Mouse (Mus musculus) liver, adult (tissue): ENCODE results near the gene Map3k9.

Source experiments
- GATA4 ChIP-seq: IDR thresholded peaks from 2 replicates; pipeline ENCODE4 v1.6.1; 2014; ENCODE audit warnings: mild to moderate bottlenecking, low read length; ENCODE audit not compliant: insufficient replicate concordance

The Map3k9 gene

DNA sequence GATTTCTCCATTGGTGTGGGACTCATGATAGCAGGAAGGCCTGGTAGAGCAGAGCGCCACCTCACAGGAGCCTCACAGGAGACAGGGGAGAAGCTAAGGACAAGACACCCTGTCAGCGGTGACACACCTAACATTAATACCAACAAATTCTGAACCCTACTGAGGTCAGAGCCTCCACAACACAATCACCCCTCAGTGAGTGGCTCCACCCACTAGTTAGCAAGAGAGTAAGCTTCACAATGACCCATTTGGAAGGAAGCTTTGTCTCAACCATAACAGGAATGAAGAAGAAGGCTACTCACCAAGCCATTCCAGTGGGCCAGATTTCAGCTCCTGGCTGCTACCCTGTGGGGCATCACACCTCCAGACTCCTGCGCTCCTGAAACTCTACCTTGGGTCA is 22.0 kb upstream of the Map3k9 start:
- TF ChIP-seq GATA4: no peak

DNA sequence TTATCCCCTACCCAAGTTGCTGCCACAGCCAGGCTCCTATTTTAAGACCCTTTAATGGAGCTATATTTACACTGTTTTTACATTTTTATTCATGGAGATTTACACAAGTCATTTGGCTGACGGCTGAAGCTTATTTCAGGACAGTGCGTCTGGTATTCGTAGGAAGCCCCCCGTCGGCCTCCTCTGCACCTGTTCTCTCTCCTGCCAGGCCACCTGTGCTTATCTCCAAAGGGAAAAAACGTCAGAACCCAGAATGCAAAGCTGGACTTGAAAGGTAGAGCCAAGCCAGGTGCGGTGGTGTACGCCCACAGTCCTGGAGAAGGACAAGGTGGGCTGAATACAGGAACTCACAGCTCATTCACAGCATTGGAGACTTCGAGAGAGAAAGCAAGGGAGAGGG is 20.2 kb upstream of the Map3k9 start:
- no peak for TF ChIP-seq GATA4

DNA sequence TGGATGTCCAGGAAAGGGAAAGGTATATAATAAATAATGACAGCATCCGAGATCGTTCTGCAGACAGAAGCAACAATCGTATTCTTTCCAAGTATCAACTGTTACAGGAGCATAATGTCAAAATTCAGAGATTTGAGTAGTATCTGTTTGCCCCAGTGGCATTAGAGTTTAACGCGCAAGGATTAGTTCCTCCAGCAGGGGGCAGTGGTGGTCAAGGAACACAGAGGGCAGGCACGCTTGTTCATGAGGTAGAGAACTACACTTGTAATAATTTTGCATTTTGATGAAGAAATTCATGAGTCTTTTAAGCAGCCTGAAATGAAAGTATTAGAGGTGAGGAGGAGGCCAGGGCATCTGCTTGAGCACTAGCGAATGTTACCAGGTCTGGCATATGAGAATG is 15.6 kb upstream of the Map3k9 start:
- TF ChIP-seq GATA4: no peak

DNA sequence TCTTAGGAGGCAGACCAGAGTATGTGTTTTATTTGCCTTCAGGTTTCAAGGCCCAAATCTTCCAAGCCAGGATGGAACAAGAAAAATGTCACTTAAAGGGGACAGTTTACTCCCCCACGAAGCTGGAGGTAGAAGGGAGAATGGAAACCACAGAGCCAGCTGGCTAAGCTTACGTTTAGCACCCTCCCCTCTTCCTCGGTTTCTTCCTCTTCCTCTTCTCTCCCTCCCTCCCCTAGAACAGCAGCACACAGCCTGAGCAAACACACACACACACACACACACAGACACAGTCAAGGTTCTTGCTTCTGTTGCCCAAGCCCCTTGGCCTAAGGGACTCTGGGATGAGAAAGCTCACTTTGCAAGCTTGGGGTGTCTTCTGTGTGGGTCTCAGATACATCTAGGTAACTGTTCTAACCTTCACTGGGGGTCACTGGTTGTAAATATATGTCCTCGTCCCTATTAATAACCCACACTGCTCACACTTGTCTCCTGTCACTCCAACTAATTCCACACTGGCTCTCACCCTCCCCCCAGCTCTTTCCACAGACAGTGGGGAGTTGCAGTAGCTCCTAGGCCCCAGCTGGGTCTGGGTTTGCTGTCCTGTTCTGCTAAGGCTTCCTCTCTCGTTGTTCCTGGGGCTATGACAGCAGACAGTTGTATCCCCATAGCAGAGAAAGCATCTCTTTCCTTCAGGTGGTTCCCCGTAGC is 11.7 kb upstream of the Map3k9 start:
- TF ChIP-seq GATA4: no peak

DNA sequence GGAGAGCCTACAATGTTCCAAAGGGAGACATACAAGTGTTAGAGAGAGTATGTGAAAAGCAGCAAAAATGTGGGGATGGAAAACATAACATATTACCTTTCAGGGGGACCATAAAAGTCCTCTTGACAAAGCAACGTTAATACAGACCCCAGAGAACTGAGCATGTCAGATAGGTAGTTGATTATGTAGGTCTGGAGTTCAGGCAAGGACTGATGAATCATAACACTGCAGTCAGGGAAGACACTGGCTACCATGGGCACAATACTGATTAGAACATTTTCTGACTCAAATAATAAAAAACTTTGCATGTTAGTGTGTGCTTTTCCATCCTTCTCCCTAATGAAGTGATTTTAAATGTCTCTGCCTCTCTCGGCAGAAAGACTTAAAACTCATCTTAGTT is 8.5 kb upstream of the Map3k9 start:
- TF ChIP-seq GATA4: no peak

DNA sequence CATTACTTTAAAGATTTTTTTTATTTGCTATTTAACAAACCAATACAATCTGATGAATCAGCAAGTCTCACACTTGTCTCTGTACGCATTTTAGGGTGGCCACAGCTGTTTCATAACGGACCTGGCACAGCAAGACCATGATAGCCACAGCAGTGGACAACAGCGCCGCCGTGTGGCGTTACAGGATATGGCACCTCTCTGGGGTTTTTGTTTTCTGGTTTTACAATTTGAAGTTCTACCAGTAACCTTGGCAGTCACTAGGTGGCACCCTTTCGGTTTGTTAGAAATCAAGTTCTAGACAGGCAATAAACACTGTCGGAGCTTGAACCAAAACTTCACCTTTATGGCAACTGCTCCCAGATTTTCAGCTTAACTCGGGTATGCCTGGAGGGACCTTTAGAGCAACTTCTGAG is 7.7 kb upstream of the Map3k9 start:
- TF ChIP-seq GATA4: no peak

DNA sequence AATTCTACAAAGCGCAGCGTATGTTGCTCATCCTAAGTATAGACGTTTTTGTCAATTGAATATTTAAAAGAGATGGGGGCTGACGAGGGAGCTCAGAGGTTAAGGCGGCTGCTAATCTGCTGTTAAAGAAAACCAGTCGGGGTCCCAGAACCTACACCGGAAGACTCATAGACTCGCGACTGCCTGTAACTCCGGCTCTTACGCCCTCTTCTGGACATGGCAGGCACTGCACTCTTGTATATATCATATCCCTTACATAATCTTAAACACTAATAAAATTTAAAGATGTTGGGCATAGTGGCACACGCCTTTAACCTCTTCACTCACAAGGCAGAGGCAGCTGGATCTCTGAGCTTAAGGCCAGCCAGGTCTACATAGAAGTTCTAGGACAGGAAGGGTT is 6.3 kb upstream of the Map3k9 start:
- TF ChIP-seq GATA4: no peak

DNA sequence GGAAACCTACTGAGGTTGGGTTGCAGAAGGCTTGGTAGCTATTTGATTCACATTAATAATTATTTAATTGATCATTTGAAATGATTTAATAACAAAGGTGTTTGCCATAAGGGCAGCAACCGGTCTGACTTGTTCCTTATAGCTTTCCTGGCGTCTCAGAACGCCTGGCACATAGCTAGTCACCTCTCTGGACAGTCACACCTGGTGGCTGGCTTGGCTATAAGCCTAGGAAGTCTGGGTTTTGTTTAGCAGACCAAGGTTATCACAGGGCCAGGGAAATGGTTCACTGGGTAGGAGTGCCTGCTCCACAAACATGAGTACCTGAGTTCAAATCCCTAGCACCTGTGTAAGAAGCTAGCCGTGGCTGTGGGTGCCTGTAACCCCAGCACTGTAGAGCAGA is 2.3 kb upstream of the Map3k9 start:
- TF ChIP-seq GATA4: no peak

DNA sequence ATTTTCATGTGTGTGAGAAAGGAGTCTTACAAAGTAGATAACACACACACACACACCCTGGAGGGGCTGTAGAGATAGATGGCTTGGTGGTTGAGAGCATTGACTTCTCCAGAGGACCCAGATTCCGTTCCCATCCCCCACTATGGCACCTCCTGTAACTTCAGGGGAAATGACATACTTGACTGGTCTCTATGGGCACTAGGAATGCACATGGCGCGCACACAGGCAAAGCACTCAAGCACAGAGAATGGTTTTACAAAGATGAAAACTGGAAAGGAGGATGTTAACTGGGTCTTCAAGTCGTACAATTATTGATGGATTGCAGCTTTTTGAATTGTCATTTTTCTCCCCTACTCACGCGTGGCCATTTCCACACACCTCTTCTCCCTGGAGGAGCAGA is 1.6 kb upstream of the Map3k9 start:
- TF ChIP-seq GATA4: no peak

DNA sequence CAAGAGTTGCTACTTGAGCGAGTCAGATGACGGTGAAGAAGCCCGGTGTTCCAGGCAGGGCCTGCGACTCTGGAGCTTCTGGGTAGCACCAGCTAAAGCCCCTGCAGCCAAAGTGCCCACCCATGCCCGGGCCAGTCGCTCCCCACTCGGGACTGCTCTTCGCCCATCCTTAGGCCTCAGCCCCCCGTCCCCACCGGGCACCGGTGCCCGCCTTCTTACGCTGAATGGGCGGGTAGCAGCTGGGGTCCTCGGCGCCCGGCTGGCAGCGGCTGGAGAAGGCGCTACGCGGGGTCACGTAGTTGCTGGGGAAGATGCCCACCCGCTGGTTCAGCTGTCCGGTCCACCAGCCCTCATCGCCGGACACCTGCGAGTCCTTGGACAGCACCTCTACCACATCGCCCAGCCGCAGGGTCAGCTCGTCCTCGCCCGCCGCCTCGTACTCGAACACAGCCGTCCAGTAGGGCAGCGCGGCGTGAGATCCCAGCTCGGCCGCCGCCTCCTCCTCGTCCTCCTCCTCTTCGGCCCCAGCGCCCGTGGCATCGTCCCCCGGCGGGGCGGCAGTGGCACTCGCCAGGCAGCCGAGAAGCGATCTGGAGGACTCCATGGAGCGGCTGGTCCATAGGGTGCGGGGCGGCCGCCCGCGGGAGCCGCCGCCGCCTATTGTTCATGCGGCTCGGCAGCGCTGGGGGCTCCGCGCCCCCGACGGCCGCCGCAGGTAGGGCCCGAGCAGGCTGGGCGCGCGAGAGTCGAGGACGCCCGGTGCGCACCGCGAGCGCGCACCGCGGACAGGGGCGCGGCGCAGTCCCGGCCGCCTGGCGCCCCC is 493 bp downstream of the Map3k9 start:
- no peak for TF ChIP-seq GATA4

DNA sequence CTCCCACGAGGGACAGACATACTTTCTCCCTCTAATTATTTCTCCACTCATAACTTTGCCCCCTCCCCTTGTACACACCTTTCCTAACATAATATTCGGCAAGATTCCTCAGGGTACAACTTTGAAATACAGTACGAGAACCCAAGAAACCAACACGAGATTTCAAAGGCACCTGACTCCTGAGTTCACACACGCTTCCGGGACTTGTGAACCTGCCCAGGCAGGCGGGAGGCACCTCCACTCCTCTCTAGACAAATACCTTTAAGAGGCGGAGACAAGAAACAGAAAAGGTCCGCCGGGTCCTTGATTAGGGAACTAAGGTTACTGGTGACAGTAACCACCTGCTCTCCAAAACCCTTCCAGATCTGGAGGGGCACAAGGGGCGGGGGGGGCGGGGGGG is 1.1 kb downstream of the Map3k9 start:
- no peak for TF ChIP-seq GATA4

DNA sequence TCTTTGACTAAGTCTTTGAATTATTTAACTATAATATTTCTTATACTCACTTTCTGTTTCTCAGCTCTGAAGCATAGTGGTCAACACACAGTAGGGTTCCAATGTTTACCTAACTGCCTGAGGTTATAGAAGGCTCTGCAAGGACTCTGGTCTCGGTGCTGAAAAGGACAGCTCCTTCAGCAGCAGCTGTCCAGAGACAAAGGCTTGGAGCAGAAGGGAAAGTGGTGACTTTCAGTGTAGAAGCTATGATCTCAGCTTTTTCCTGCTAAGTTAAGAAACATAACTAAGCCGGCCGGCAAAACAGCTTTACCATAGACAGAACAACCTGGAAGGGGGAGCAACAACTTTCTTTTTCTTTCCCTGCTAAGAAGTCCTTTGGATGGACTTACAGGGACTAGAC is 4.8 kb downstream of the Map3k9 start:
- TF ChIP-seq GATA4: no peak

DNA sequence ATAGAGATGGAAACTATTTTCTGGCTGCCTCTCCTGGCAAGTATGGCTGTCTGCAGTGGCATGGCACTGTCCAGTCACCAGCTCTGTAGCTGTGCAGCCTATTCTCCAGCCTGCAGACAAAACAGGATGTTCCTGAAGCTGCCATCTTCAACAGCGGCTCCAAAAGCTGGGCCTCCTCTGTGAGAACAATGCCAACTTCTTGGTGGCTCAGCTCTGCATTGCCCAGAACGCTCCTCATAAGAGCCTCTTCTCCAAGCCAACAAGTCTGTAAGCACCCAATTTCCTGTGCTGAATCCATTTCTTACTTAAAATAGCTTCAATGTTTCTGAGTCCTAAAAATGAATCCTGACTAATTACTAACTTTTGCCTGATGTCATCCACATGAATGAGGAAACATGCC is 5.3 kb downstream of the Map3k9 start:
- TF ChIP-seq GATA4: no peak

DNA sequence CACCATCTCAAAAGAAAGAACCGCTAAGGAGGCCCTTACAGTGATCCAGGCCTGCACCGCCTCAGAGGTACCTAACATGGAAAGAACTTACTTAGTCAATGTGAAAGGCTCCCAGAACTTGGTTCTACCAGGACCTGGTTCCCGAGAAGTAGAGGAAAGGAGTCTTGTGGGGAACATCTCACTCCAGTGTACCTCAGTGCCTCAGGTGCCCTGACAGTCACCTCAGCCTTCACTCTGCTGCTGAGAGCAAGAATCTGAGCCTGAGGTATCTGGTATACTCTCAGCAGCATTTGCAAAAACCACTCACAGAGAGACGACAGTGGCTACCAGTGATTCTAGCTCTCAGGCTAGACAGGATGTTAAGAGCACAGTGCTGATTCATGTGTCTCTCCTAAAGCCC is 6.8 kb downstream of the Map3k9 start:
- no peak for TF ChIP-seq GATA4

DNA sequence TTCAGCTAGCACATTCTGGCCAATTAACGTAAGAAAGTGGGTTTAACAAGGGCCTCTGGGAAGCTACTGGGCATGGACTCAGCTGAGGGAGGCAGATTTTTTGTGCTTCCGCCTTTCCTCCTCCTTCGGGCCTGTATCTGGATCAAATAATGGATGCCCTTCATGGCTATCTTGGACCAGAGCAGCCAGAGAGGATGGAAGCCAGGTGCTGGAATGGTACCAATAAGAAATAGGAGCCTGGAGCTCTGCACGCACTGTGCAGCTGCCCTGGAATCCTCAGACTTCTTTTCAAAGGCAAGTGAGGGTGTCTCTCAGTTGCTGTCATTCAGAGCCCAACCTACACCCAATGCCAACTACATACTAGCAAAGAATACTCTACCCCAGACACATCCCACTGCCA is 11.5 kb downstream of the Map3k9 start:
- TF ChIP-seq GATA4: no peak

DNA sequence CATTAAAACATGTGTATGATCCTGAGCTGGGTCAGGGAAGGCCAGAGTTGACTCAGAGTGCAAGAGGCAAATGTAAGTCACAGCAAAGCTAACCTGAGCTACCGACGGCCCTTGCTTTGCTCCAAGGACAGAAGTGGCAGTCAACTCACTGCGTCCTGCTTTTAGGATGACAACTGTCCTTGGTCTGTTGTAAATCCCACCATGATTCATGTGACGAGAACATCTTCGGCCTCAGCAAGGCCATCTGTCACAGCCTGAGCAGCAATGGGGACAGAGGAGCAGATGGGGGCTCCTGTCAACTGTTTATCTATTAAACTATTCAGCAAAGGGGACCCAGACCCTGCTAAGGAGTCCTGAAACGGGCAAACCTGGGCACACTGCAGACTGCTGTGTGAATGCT is 15.6 kb downstream of the Map3k9 start:
- TF ChIP-seq GATA4: no peak

DNA sequence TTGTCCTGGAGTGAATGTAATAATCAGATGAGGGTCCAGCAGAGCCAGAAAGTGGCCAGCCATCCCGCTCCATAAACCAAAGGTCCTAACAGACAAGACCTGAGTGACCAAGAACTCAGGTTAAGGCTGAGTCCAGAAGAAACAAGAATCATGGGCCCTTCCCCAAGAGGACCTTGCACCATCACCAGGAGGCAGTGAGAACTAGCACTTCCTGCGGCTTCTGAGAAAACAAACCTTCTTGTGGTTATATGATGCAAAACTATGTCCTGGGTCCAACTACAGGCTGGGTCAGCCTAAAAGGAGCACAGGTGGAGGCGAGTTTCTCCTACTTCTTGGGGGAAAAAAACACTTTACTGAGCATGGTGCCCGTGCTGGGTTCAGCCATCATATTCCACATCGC is 16.6 kb downstream of the Map3k9 start:
- no peak for TF ChIP-seq GATA4

DNA sequence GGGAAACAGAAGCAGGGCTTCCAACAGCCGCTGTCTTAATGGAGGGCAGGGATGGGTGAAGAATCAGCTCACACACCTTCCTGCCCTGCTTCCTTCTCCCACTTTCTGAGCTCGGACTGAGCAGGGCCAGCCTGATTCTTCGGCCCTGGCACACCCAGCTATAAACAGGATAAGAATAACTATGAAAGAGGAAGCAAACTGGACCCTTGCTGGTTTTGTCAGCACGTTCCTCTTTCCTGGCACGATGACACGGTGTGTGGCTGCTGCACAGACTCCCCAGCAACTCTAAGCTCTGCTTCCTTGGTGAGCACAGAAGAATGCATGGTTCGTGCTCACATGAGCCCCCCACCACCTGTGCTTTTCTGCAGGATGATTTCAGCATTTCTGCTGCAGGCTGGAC is 26.3 kb downstream of the Map3k9 start:
- no peak for TF ChIP-seq GATA4

DNA sequence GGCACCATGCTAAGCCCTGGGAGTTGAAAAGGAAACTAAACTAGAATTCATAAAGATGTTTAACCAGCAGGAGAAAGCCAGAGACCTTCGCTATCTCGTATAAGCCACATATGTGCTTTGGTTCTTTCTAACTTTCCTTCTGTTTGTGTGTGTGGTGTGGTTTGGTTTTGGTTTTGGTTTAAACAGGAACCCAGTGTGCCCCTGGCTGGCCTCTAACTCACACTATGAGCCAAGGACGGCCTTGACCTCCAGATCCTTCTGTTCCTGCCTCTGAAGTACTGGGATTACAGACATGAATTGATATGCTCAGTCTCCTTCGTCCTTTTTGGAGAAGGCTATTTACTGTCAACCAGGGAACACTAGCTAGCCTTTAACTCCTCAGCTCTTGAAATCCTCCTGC is 29.9 kb downstream of the Map3k9 start:
- TF ChIP-seq GATA4: peak; percentile 26; the same call in 1 of the 2 replicates
